Mouse (Mus musculus) olfactory bulb, adult 2 months (tissue): Measurements from ENCODE around the gene Zdhhc12.

Source experiments
- CTCF ChIP-seq: fragments of 200-500 bp; IDR thresholded peaks from 2 replicates; pipeline ENCODE4 v1.5.1; 2012; ENCODE audit warnings: low read depth, mild to moderate bottlenecking, low read length, moderate library complexity; ENCODE audit not compliant: insufficient read depth
- POLR2A ChIP-seq: fragments of 200-500 bp; IDR thresholded peaks from 2 replicates; pipeline ENCODE4 v1.6.1; 2012; ENCODE audit warnings: mild to moderate bottlenecking, low read depth, low read length, moderate library complexity; ENCODE audit not compliant: insufficient read depth

- no peak for TF ChIP-seq POLR2A
- TF ChIP-seq CTCF, result no peak
These were observed 43.0 kb upstream of the Zdhhc12 start for GRCm38 (mm10) chr2:30136458-30136857.
